Mouse (Mus musculus) frontal cortex, postnatal 14 days (tissue): ENCODE results near the gene Fat3.
A peak's percentile ranks its signal among the peaks of the same experiment; 100 is the strongest.

ENCODE experiments used
- DNase-seq, 2 experiments: peaks; one replicate each; pipeline ENCODE4 v3.0.0; 2022; ENCODE audit warnings: low spot score in 2 of 2

Gene Fat3

GRCm38 (mm10) chr9:16246741-16247140, 254.3 kb downstream of the Fat3 start:
- DNase-seq, result no peak

GRCm38 (mm10) chr9:16231575-16231974, 269.5 kb downstream of the Fat3 start:
- no peak for DNase-seq

- DNase-seq, result no peak
Measured at GRCm38 (mm10) chr9:16228919-16229318, 272.2 kb downstream of the Fat3 start.

- no peak for DNase-seq
Measured at GRCm38 (mm10) chr9:16227398-16227797, 273.7 kb downstream of the Fat3 start.

- no peak for DNase-seq
Measured at GRCm38 (mm10) chr9:16226545-16226944, 274.5 kb downstream of the Fat3 start.

- no peak for DNase-seq
Measured at GRCm38 (mm10) chr9:16221885-16222284, 279.2 kb downstream of the Fat3 start.

GRCm38 (mm10) chr9:16216235-16216634, 284.9 kb downstream of the Fat3 start:
- no peak for DNase-seq

GRCm38 (mm10) chr9:16214731-16215681, 286.1 kb downstream of the Fat3 start:
- DNase-seq, result peak; percentile 39 to 56

GRCm38 (mm10) chr9:16213324-16213723, 287.8 kb downstream of the Fat3 start:
- no peak for DNase-seq

GRCm38 (mm10) chr9:16212628-16213027, 288.5 kb downstream of the Fat3 start:
- DNase-seq, result no peak

- DNase-seq, result no peak
Measured at GRCm38 (mm10) chr9:16212163-16212562, 288.9 kb downstream of the Fat3 start.

- no peak for DNase-seq
Measured at GRCm38 (mm10) chr9:16211468-16211867, 289.6 kb downstream of the Fat3 start.

GRCm38 (mm10) chr9:16202296-16202695, 298.8 kb downstream of the Fat3 start:
- DNase-seq, result peak in 1 of 2 experiments; percentile 22

GRCm38 (mm10) chr9:16200948-16201347, 300.1 kb downstream of the Fat3 start:
- no peak for DNase-seq

GRCm38 (mm10) chr9:16186461-16186860, 314.6 kb downstream of the Fat3 start:
- DNase-seq, result no peak

GRCm38 (mm10) chr9:16169238-16169637, 331.8 kb downstream of the Fat3 start:
- DNase-seq, result no peak

GRCm38 (mm10) chr9:16168051-16168450, 333.0 kb downstream of the Fat3 start:
- DNase-seq, result no peak

GRCm38 (mm10) chr9:16159366-16159765, 341.7 kb downstream of the Fat3 start:
- DNase-seq, result no peak

GRCm38 (mm10) chr9:16153580-16153930, 347.5 kb downstream of the Fat3 start:
- no peak for DNase-seq

- DNase-seq, result no peak
Measured at GRCm38 (mm10) chr9:16152756-16153579, 348.1 kb downstream of the Fat3 start.

GRCm38 (mm10) chr9:16150046-16150445, 351.0 kb downstream of the Fat3 start:
- no peak for DNase-seq

GRCm38 (mm10) chr9:16147735-16148134, 353.4 kb downstream of the Fat3 start:
- DNase-seq, result no peak

- DNase-seq, result no peak
Measured at GRCm38 (mm10) chr9:16144684-16145083, 356.4 kb downstream of the Fat3 start.
